ENCODE assay signal across 14 mouse cellular contexts in genomic region chr10:83151896-83152685, GRCm38 (mm10).
DNase-seq lines count a peak whose midpoint lies in the region; ATAC-seq lines count a peak whose summit lies in the region.
"Had no signal": no experiment of that assay in that cellular context is flagged by ENCODE, and none has a peak within 500 bp of the region (broad histone marks: within the 10 kb centered on the region; RNA-seq: fewer than 3 reads in every experiment).

No protein-coding gene starts in this region.

- H3K27ac ChIP-seq in neural tube, embryonic 12.5 days = no peak overlapping the region; the same call in 1 of the 2 replicates
- peak overlapping the region; percentile 27 for H3K27ac ChIP-seq in kidney, embryonic 16.5 days (ENCODE audit: low read length)
- peak overlapping the region; percentile 7; the same call in 1 of the 2 replicates for H3K27ac ChIP-seq in stomach, embryonic 16.5 days (ENCODE audit: low read length)
- H3K27ac ChIP-seq in midbrain, embryonic 14.5 days (replicated peaks; ENCODE audit: low read depth, low read length) = no peak overlapping the region
- H3K27ac ChIP-seq: forebrain, embryonic 12.5 days; midbrain, embryonic 13.5 days had no signal

- no peak for ATAC-seq in erythroblast, adult 5-6 weeks (replicated peaks; ENCODE audit: low FRiP score, poor library complexity, severe bottlenecking)
- 0 out of 2 replicates have a peak, but pooled peaks have one; percentile 52 for ATAC-seq in neural tube, embryonic 12.5 days (ENCODE audit: low FRiP score, low read depth)
- ATAC-seq in kidney, embryonic 16.5 days (ENCODE audit: low FRiP score, low TSS enrichment) = peak; percentile 46
- no peak for ATAC-seq in stomach, embryonic 16.5 days (ENCODE audit: insufficient read depth, low FRiP score)
- no peak for ATAC-seq in midbrain, embryonic 14.5 days (ENCODE audit: low FRiP score, low TSS enrichment)
- ATAC-seq: activated CD4-positive, CD25-positive, alpha-beta regulatory T cell, adult 4 months; CD4-positive, CD25-positive, alpha-beta regulatory T cell, adult 4 months; midbrain, embryonic 13.5 days had no signal

- H3K9ac ChIP-seq in neural tube, embryonic 12.5 days = no peak overlapping the region
- no peak overlapping the region for H3K9ac ChIP-seq in kidney, embryonic 16.5 days (replicated peaks; ENCODE audit: low read length)
- H3K9ac ChIP-seq in stomach, embryonic 16.5 days (ENCODE audit: low read length) = no peak overlapping the region
- no peak overlapping the region for H3K9ac ChIP-seq in midbrain, embryonic 14.5 days (replicated peaks; ENCODE audit: low read length)
- H3K9ac ChIP-seq: forebrain, embryonic 12.5 days; midbrain, embryonic 13.5 days had no signal

- no peak overlapping the region for H3K4me2 ChIP-seq in neural tube, embryonic 12.5 days (replicated peaks)
- peak overlapping the region; percentile 17; the same call in 1 of the 2 replicates for H3K4me2 ChIP-seq in kidney, embryonic 16.5 days (replicated peaks; ENCODE audit: low read depth, low read length)
- peak overlapping the region; percentile 4; the same call in 1 of the 2 replicates for H3K4me2 ChIP-seq in stomach, embryonic 16.5 days (ENCODE audit: low read depth, low read length)
- no peak overlapping the region for H3K4me2 ChIP-seq in midbrain, embryonic 14.5 days (ENCODE audit: low read length)
- H3K4me2 ChIP-seq: forebrain, embryonic 12.5 days; midbrain, embryonic 13.5 days had no signal

- no peaks in the 10 kb centered on the region for H3K27me3 ChIP-seq in erythroblast, embryonic 14.5 days (ENCODE audit: control insufficient read depth)
- H3K27me3 ChIP-seq in neural tube, embryonic 12.5 days (replicated peaks) = 0 out of 2 replicates have a peak, but pooled peaks cover 3% of the 10 kb centered on the region
- no peaks in the 10 kb centered on the region for H3K27me3 ChIP-seq in kidney, embryonic 16.5 days (ENCODE audit: insufficient read depth, low read length)
- H3K27me3 ChIP-seq in stomach, embryonic 16.5 days (ENCODE audit: control insufficient read depth, insufficient read depth, low read length) = no peaks in the 10 kb centered on the region
- H3K27me3 ChIP-seq in midbrain, embryonic 14.5 days (ENCODE audit: control insufficient read depth, insufficient read depth, low read length) = no peaks in the 10 kb centered on the region
- H3K27me3 ChIP-seq: forebrain, embryonic 12.5 days; midbrain, embryonic 13.5 days had no signal

- WGBS in neural tube, embryonic 12.5 days = 61% methylated on average over 16 of the region's 16 CpGs
- 16% methylated on average over 16 of the region's 16 CpGs for WGBS in kidney, embryonic 16.5 days
- WGBS in stomach, embryonic 16.5 days = 34% methylated on average over 16 of the region's 16 CpGs
- WGBS in midbrain, embryonic 14.5 days = 70% methylated on average over 16 of the region's 16 CpGs

- H3K9me3 ChIP-seq in erythroblast, embryonic 14.5 days (ENCODE audit: control insufficient read depth, low read length) = no peaks in the 10 kb centered on the region
- no peaks in the 10 kb centered on the region for H3K9me3 ChIP-seq in neural tube, embryonic 12.5 days
- no peaks in the 10 kb centered on the region for H3K9me3 ChIP-seq in kidney, embryonic 16.5 days (ENCODE audit: low read length)
- no peaks in the 10 kb centered on the region for H3K9me3 ChIP-seq in stomach, embryonic 16.5 days (replicated peaks; ENCODE audit: control insufficient read depth, low read length)
- no peaks in the 10 kb centered on the region for H3K9me3 ChIP-seq in midbrain, embryonic 14.5 days (ENCODE audit: control insufficient read depth, low read length)
- H3K9me3 ChIP-seq: forebrain, embryonic 12.5 days; midbrain, embryonic 13.5 days had no signal

- peaks cover 62% of the 10 kb centered on the region for H3K4me1 ChIP-seq in erythroblast, embryonic 14.5 days (ENCODE audit: control insufficient read depth)
- H3K4me1 ChIP-seq in neural tube, embryonic 12.5 days = peaks cover 12% of the 10 kb centered on the region
- peaks cover 45% of the 10 kb centered on the region for H3K4me1 ChIP-seq in kidney, embryonic 16.5 days (ENCODE audit: insufficient read depth, low read length)
- peaks cover 27% of the 10 kb centered on the region for H3K4me1 ChIP-seq in stomach, embryonic 16.5 days (ENCODE audit: control insufficient read depth, insufficient read depth, low read length)
- H3K4me1 ChIP-seq in midbrain, embryonic 14.5 days (ENCODE audit: control insufficient read depth, insufficient read depth, low read length) = peaks cover 6% of the 10 kb centered on the region; the same call in 1 of the 2 replicates

- H3K4me3 ChIP-seq in erythroblast, embryonic 14.5 days (replicated peaks) = peak overlapping the region; percentile 53
- H3K4me3 ChIP-seq in neural tube, embryonic 12.5 days = no peak overlapping the region
- H3K4me3 ChIP-seq in kidney, embryonic 16.5 days (ENCODE audit: low read length) = no peak overlapping the region
- no peak overlapping the region for H3K4me3 ChIP-seq in stomach, embryonic 16.5 days (replicated peaks; ENCODE audit: low read length)
- H3K4me3 ChIP-seq in midbrain, embryonic 14.5 days (replicated peaks; ENCODE audit: low read depth, low read length) = no peak overlapping the region
- H3K4me3 ChIP-seq: forebrain, embryonic 12.5 days; midbrain, embryonic 13.5 days had no signal

- no peak for DNase-seq in neural tube, embryonic 10.5 days (ENCODE audit: extremely low spot score, low spot score)
- no peak for DNase-seq in lung, postnatal 10 days
- no peak for DNase-seq in midbrain, embryonic 14.5 days
- DNase-seq: cerebellum, postnatal 36 days; retina, postnatal 1 day had no signal

- H3K36me3 ChIP-seq in erythroblast, embryonic 14.5 days (ENCODE audit: control insufficient read depth) = peaks cover 2% of the 10 kb centered on the region; the same call in 1 of the 2 replicates
- H3K36me3 ChIP-seq in neural tube, embryonic 12.5 days = no peaks in the 10 kb centered on the region
- H3K36me3 ChIP-seq in kidney, embryonic 16.5 days (ENCODE audit: insufficient read depth, low read length) = no peaks in the 10 kb centered on the region
- no peaks in the 10 kb centered on the region for H3K36me3 ChIP-seq in stomach, embryonic 16.5 days (ENCODE audit: control insufficient read depth, insufficient read depth, low read length)
- H3K36me3 ChIP-seq in midbrain, embryonic 14.5 days (ENCODE audit: control insufficient read depth, insufficient read depth, low read length) = no peaks in the 10 kb centered on the region
- H3K36me3 ChIP-seq: forebrain, embryonic 12.5 days; midbrain, embryonic 13.5 days had no signal

Comparison
In these comparisons a context has a peak if more than half of its experiments do, and no peak if none do; other contexts are left out.
1. ATAC-seq: peak in neural tube, embryonic 12.5 days (single experiment) and kidney, embryonic 16.5 days (single experiment); none in erythroblast, adult 5-6 weeks (single experiment), stomach, embryonic 16.5 days (single experiment) and midbrain, embryonic 14.5 days (single experiment).
2. H3K27ac ChIP-seq: peak in kidney, embryonic 16.5 days (single experiment) and stomach, embryonic 16.5 days (single experiment); none in neural tube, embryonic 12.5 days (single experiment) and midbrain, embryonic 14.5 days (single experiment).
3. H3K4me2 ChIP-seq: peak in kidney, embryonic 16.5 days (single experiment) and stomach, embryonic 16.5 days (single experiment); none in neural tube, embryonic 12.5 days (single experiment) and midbrain, embryonic 14.5 days (single experiment).